In genomic region chr12:77206852-77207251, GRCm38 (mm10) we compare ENCODE assay signal across 19 mouse cellular contexts.
"Had no signal": no experiment of that assay in that cellular context is flagged by ENCODE, and none has a peak within 500 bp of the region (broad histone marks: within the 10 kb centered on the region; RNA-seq: fewer than 3 reads in every experiment).

No protein-coding gene starts in this region.

- H3K9me3 ChIP-seq: limb, embryonic 13.5 days; liver, embryonic 13.5 days; lung, embryonic 15.5 days; megakaryocyte, embryonic 14.5 days; midbrain, embryonic 12.5 days; neural tube, embryonic 13.5 days had no signal

- H3K27me3 ChIP-seq: limb, embryonic 13.5 days; liver, embryonic 13.5 days; lung, embryonic 15.5 days; megakaryocyte, embryonic 14.5 days; midbrain, embryonic 12.5 days; neural tube, embryonic 13.5 days had no signal

- H3K4me2 ChIP-seq: limb, embryonic 13.5 days; liver, embryonic 13.5 days; lung, embryonic 15.5 days; midbrain, embryonic 12.5 days; neural tube, embryonic 13.5 days had no signal

- H3K4me1 ChIP-seq: limb, embryonic 13.5 days; lung, embryonic 15.5 days; midbrain, embryonic 12.5 days; neural tube, embryonic 13.5 days had no signal

- H3K27ac ChIP-seq: layer of hippocampus, adult 2 months; limb, embryonic 13.5 days; liver, embryonic 13.5 days; lung, embryonic 15.5 days; macrophage; midbrain, embryonic 12.5 days; neural tube, embryonic 13.5 days had no signal

- H3K9ac ChIP-seq: limb, embryonic 13.5 days; liver, embryonic 13.5 days; liver, postnatal 0 days; lung, embryonic 15.5 days; midbrain, embryonic 12.5 days; neural tube, embryonic 13.5 days had no signal

- H3K36me3 ChIP-seq: limb, embryonic 13.5 days; liver, embryonic 13.5 days; lung, embryonic 15.5 days; midbrain, embryonic 12.5 days; neural tube, embryonic 13.5 days had no signal

- H3K4me3 ChIP-seq: layer of hippocampus, adult 2 months; limb, embryonic 13.5 days; liver, embryonic 13.5 days; lung, embryonic 15.5 days; megakaryocyte, embryonic 14.5 days; midbrain, embryonic 12.5 days; neural tube, embryonic 13.5 days had no signal

- DNase-seq: kidney, adult 8-10 months; kidney, postnatal 10 days; kidney, postnatal 4 days; left cerebral cortex, postnatal 4 days; liver, embryonic 13.5 days; liver, postnatal 0 days; lung, postnatal 14 days; retina, postnatal 1 day; right cerebral cortex, postnatal 4 days; spleen, adult 18-20 months; thymus, postnatal 4 days had no signal

- ATAC-seq: liver, postnatal 0 days; midbrain, embryonic 16.5 days had no signal
